Mouse (Mus musculus) kidney, postnatal 0 days (tissue): Measurements from ENCODE around the gene Sema4c. TPM values are rescaled to one million over a fixed set of nuclear protein-coding genes. Genes with fewer than 3 reads are reported as not detected.

Experiments
- ATAC-seq: fragments of 200-750 bp; cut with Nextera tagmentation; replicated peaks from 2 replicates; pipeline ENCODE4 v1.8.0; 2017; ENCODE audit warnings: low read depth, moderate number of reproducible peaks, moderate TSS enrichment, moderate library complexity; ENCODE audit not compliant: low FRiP score
- DNase-seq: peaks from one replicate; pipeline ENCODE4 v3.0.0-alpha.2; 2016; ENCODE audit warnings: low spot score
- H3K27ac ChIP-seq: fragments of 300-500 bp; sonication (generic); 2 replicates; pipeline ENCODE4 v1.5.1; 2014; ENCODE audit warnings: mild to moderate bottlenecking
- H3K27me3 ChIP-seq: fragments of 300-500 bp; sonication (generic); 2 replicates; pipeline ENCODE4 v1.6.1; 2014; ENCODE audit warnings: low read length, mixed read lengths; ENCODE audit not compliant: insufficient read depth
- H3K36me3 ChIP-seq: fragments of 300-500 bp; sonication (generic); 2 replicates; pipeline ENCODE4 v1.6.1; 2014; ENCODE audit warnings: low read length, mixed read lengths; ENCODE audit not compliant: insufficient read depth
- H3K4me1 ChIP-seq: fragments of 300-500 bp; sonication (generic); replicated peaks from 2 replicates; pipeline ENCODE4 v1.6.1; 2014; ENCODE audit warnings: antibody characterized with exemption, low read length, mixed read lengths; ENCODE audit not compliant: insufficient read depth
- H3K4me2 ChIP-seq: fragments of 300-500 bp; sonication (generic); 2 replicates; pipeline ENCODE4 v1.6.1; 2014; ENCODE audit warnings: mild to moderate bottlenecking, low read length, moderate library complexity, mixed read lengths
- H3K4me3 ChIP-seq: fragments of 300-500 bp; sonication (generic); replicated peaks from 2 replicates; pipeline ENCODE4 v1.5.1; 2014; ENCODE audit warnings: low read depth, low read length
- H3K9ac ChIP-seq: fragments of 300-500 bp; sonication (generic); 2 replicates; pipeline ENCODE4 v1.6.1; 2014; ENCODE audit warnings: low read depth, low read length
- H3K9me3 ChIP-seq: fragments of 300-500 bp; sonication (generic); replicated peaks from 2 replicates; pipeline ENCODE4 v1.6.1; 2016; ENCODE audit warnings: low read length, inconsistent platforms, mixed read lengths
- CTCF ChIP-seq: IDR thresholded peaks from 2 replicates; pipeline ENCODE4 v1.5.1; 2016; ENCODE audit warnings: antibody characterized with exemption, low read depth, mild to moderate bottlenecking, moderate library complexity
- WGBS: fragments of 180-500 bp; shearing (Covaris S2); extraction: QIAGEN DNeasy Blood & Tissue Kit; methylation state at CpG from one replicate; pipeline ENCODE4 v1.1.7; 2014; 5-methylcytosine and 5-hydroxymethylcytosine counted together
- polyA plus RNA-seq: library from polyadenylated mRNA; unstranded; fragments of >200 nt; fragmentation: Nextera tagmentation; extraction: Ambion mirVana; gene quantifications from 2 replicates; pipeline ENCODE4 v1.2.1, GENCODE M21; 2015

The Sema4c gene
- polyA plus RNA-seq, 1 experiment from 2014 or later = 13.5 TPM

- 18% methylated on average over 4 of the region's 4 CpGs for WGBS
Measured at GRCm38 (mm10) chr1:36596114-36596513, 38.0 kb upstream of the Sema4c start.

GRCm38 (mm10) chr1:36595167-36595931, 37.2 kb upstream of the Sema4c start:
- 56% methylated on average over 10 of the region's 10 CpGs for WGBS
- no peak for DNase-seq
- H3K4me3 ChIP-seq = no peak overlapping the region
- no peaks in the 10 kb centered on the region for H3K36me3 ChIP-seq
- H3K4me2 ChIP-seq = no peak overlapping the region
- H3K27me3 ChIP-seq = no peaks in the 10 kb centered on the region
- no peak overlapping the region for H3K9ac ChIP-seq
- H3K9me3 ChIP-seq = no peaks in the 10 kb centered on the region
- no peak for ATAC-seq
- peaks cover 7% of the 10 kb centered on the region; the same call in 1 of the 2 replicates for H3K4me1 ChIP-seq
- peak; percentile 39 for TF ChIP-seq CTCF
- H3K27ac ChIP-seq = 0 out of 2 replicates have a peak overlapping the region, but pooled peaks have one; percentile 11

More at GRCm38 (mm10) chr1:36596114-36596513, 38.0 kb upstream of the Sema4c start:
- Histone ChIP-seq H3K36me3 (no peaks in the 10 kb centered on the region), H3K9ac (no peak overlapping the region), H3K4me2 (no peak overlapping the region), H3K27me3 (no peaks in the 10 kb centered on the region), H3K4me3 (no peak overlapping the region), H3K9me3 (no peaks in the 10 kb centered on the region), H3K27ac (peak overlapping the region; percentile 68; the same call in 1 of the 2 replicates), H3K4me1 (peaks cover 4% of the 10 kb centered on the region; the same call in 1 of the 2 replicates)
- peak; percentile 85 for DNase-seq
- ATAC-seq = peak; percentile 80
- TF ChIP-seq CTCF = no peak

DNA sequence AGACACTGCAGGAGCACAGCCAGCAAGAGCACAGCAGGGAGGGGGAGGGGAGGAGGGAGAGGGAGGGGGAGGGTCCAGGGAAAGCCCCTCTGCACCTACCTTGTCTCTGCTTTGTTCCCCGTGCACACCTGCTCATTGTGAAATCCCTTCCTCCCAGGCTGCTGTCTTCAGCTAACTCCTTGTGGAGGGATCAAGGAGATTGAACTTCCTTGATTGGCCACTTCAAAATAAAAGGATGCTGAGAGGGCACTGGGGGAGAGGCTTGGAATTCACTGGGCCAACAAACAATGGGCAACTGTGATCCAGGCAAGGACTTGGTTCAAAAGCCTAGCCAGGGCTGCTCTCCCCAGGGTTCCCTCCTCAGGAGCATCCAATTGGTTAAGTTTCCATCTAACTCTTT, 35.0 kb upstream of the Sema4c start:
- ATAC-seq (no peak), DNase-seq (no peak)
- TF ChIP-seq CTCF = no peak
- H3K9ac ChIP-seq = no peak overlapping the region
- no peaks in the 10 kb centered on the region for H3K9me3 ChIP-seq
- H3K4me2 ChIP-seq = no peak overlapping the region
- no peaks in the 10 kb centered on the region for H3K36me3 ChIP-seq
- 46% methylated on average over 1 of the region's 1 CpGs for WGBS
- peaks cover 23% of the 10 kb centered on the region for H3K4me1 ChIP-seq
- H3K27ac ChIP-seq = no peak overlapping the region
- no peaks in the 10 kb centered on the region for H3K27me3 ChIP-seq
- H3K4me3 ChIP-seq = no peak overlapping the region

DNA sequence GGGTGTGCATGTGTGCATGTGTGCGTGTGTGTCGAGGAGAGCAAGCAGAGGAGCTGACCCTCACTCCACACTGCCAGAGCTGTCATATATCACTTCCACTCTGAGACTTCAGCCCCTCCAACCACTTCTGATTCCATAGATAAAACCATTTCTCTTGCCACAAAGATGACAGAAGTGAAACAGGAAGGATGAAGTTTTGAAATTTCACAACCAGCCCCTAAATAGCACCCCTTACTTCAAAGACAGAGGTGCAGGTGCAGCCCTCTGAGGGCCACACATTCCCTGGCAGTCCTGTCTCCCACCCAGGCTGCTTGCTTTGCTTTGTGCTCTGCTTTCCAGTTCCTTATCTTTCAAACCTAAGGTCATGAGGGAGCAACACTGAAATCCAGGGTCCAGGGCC, 33.3 kb upstream of the Sema4c start:
- Histone ChIP-seq H3K27me3 (no peaks in the 10 kb centered on the region), H3K27ac (no peak overlapping the region), H3K9me3 (no peaks in the 10 kb centered on the region), H3K4me1 (peaks cover 23% of the 10 kb centered on the region), H3K4me2 (no peak overlapping the region), H3K9ac (no peak overlapping the region), H3K36me3 (no peaks in the 10 kb centered on the region), H3K4me3 (no peak overlapping the region)
- TF ChIP-seq CTCF = no peak
- no peak for DNase-seq
- no peak for ATAC-seq
- WGBS = 43% methylated on average over 2 of the region's 2 CpGs

GRCm38 (mm10) chr1:36590664-36591063, 32.5 kb upstream of the Sema4c start:
- no peaks in the 10 kb centered on the region for H3K9me3 ChIP-seq
- no peaks in the 10 kb centered on the region for H3K36me3 ChIP-seq
- H3K9ac ChIP-seq = no peak overlapping the region
- H3K4me2 ChIP-seq = no peak overlapping the region
- no peak overlapping the region for H3K4me3 ChIP-seq
- no peak for ATAC-seq
- WGBS = 68% methylated on average over 9 of the region's 9 CpGs
- H3K4me1 ChIP-seq = peaks cover 19% of the 10 kb centered on the region
- no peaks in the 10 kb centered on the region for H3K27me3 ChIP-seq
- H3K27ac ChIP-seq = no peak overlapping the region
- DNase-seq = no peak
- TF ChIP-seq CTCF = no peak

GRCm38 (mm10) chr1:36589486-36589885, 31.3 kb upstream of the Sema4c start:
- no peaks in the 10 kb centered on the region for H3K27me3 ChIP-seq
- no peak for TF ChIP-seq CTCF
- no peak overlapping the region for H3K4me2 ChIP-seq
- peak overlapping the region; percentile 72 for H3K27ac ChIP-seq
- no peaks in the 10 kb centered on the region for H3K9me3 ChIP-seq
- peaks cover 19% of the 10 kb centered on the region for H3K4me1 ChIP-seq
- no peak overlapping the region for H3K9ac ChIP-seq
- no peak overlapping the region for H3K4me3 ChIP-seq
- no peaks in the 10 kb centered on the region for H3K36me3 ChIP-seq
- peak; percentile 73 for DNase-seq
- peak; percentile 48 for ATAC-seq
- 49% methylated on average over 6 of the region's 6 CpGs for WGBS
